Mouse (Mus musculus) C2C12 (cell line): ENCODE measurements around the gene Sox13. TPM values are rescaled to one million over a fixed set of nuclear protein-coding genes. Genes with fewer than 3 reads are reported as not detected.

Experiments used
- H3K27me3 ChIP-seq: one replicate; pipeline ENCODE4 v1.6.1; 2011; ENCODE audit not compliant: control insufficient read depth, insufficient read depth, insufficient read length
- H3K36me3 ChIP-seq: one replicate; pipeline ENCODE4 v1.6.1; 2011; ENCODE audit not compliant: control insufficient read depth, insufficient read depth
- H3K4me3 ChIP-seq: one replicate; pipeline ENCODE4 v1.5.1; 2011; ENCODE audit warnings: mild to moderate bottlenecking, control low read depth; ENCODE audit not compliant: poor library complexity, insufficient read depth, severe bottlenecking
- H3K79me2 ChIP-seq: one replicate; pipeline ENCODE4 v1.6.1; 2011; ENCODE audit not compliant: control insufficient read depth, insufficient read depth
- H3K79me3 ChIP-seq: one replicate; pipeline ENCODE4 v1.6.1; 2011; ENCODE audit warnings: low read depth, control low read depth
- H3ac ChIP-seq: one replicate; pipeline ENCODE3; 2011; ENCODE audit warnings: low read depth; ENCODE audit not compliant: control insufficient read depth, insufficient read length
- CEBPB ChIP-seq: IDR thresholded peaks from one replicate; pipeline ENCODE4 v1.6.1; 2011; ENCODE audit warnings: low read depth, mild to moderate bottlenecking, control low read depth, moderate library complexity
- CTCF ChIP-seq: IDR thresholded peaks from one replicate; pipeline ENCODE4 v1.5.1; 2011; ENCODE audit not compliant: control insufficient read depth, insufficient read depth, insufficient read length
- FOSL1 ChIP-seq: IDR thresholded peaks from one replicate; pipeline ENCODE4 v1.8.0; 2011; ENCODE audit warnings: mild to moderate bottlenecking, low read length; ENCODE audit not compliant: poor library complexity, insufficient read depth, severe bottlenecking
- MAX ChIP-seq: IDR thresholded peaks from one replicate; pipeline ENCODE4 v1.6.1; 2011; ENCODE audit warnings: mild to moderate bottlenecking, control low read depth
- MYOD1 ChIP-seq: IDR thresholded peaks from one replicate; pipeline ENCODE4 v1.6.1; 2011; ENCODE audit warnings: low read depth; ENCODE audit not compliant: control insufficient read depth, insufficient read length
- MYOG ChIP-seq: IDR thresholded peaks from one replicate; pipeline ENCODE4 v1.6.1; 2011; ENCODE audit not compliant: control insufficient read depth, insufficient read length; ENCODE audit errors: extremely low read depth
- USF1 ChIP-seq: IDR thresholded peaks from one replicate; pipeline ENCODE4 v1.6.1; 2011; ENCODE audit warnings: low read depth, mild to moderate bottlenecking, control low read depth, moderate library complexity
- polyA plus RNA-seq: library from polyadenylated mRNA; unstranded; fragments of >200 nt; fragmentation: generic; extraction: Trizol; gene quantifications from one replicate; pipeline ENCODE4 v1.2.1, GENCODE M21; 2012; ENCODE audit warnings: missing spikeins

Gene Sox13
- polyA plus RNA-seq, 1 experiment: 0.26 TPM

DNA sequence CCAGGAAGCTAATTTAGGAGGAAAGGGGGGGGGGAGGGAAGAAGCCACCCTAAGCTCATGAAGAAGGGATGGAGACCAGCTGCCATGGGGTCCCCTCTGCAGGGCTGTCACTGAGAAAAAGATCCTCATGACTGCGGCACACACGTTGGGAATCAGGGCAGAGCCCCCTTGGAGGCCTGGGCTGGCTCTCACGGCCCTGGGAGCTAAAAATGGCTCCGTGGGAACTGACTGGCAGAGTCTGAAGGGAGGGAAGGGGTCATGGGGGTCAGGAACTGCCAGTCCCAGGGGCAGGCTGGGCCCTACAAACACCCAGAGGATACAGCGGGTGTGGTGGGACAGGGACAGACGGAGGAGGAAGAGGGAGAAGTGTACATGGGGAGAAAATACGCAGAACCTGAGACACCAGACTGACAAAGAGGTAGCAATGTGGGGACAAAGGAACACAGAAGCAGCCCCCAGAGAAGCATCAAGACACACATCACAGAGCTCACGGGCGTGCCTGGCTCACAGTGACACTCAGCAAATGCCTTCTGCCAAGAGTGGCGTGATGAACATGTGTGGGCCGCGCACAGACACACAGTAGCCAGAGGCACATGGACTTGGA is 41.5 kb downstream of the Sox13 start:
- H3K27me3 ChIP-seq: peaks cover 12% of the 10 kb centered on the region
- H3K79me3 ChIP-seq: no peaks in the 10 kb centered on the region
- TF ChIP-seq MYOG: no peak
- TF ChIP-seq MAX: no peak
- no peak for TF ChIP-seq FOSL1
- TF ChIP-seq MYOD1: no peak
- TF ChIP-seq CEBPB: no peak
- no peak for TF ChIP-seq CTCF
- no peak for TF ChIP-seq USF1
- no peak overlapping the region for H3K4me3 ChIP-seq
- no peaks in the 10 kb centered on the region for H3K79me2 ChIP-seq
- no peaks in the 10 kb centered on the region for H3K36me3 ChIP-seq
- no peak overlapping the region for H3ac ChIP-seq

DNA sequence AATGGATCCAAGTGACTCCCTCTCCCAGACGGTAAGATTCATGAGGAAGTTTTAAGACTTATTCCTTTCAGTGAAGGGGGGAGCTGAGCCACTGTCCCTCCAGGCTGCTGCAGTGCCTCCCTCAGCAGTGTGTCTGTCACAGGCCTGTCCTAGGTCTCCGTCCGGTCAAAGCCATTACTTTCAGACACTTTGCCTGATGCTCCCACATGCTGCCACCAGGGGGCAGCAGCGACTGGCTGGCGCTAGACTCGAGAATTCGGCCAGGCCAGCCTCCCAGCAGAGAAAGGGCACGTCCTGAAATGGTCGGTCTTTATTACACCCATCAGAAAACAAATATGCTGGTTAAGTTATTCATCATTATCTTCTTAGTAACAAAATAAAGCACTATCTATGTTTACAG is 42.2 kb downstream of the Sox13 start:
- Histone ChIP-seq H3K79me2 (no peaks in the 10 kb centered on the region), H3K36me3 (no peaks in the 10 kb centered on the region), H3K4me3 (no peak overlapping the region), H3ac (no peak overlapping the region), H3K27me3 (peaks cover 17% of the 10 kb centered on the region), H3K79me3 (no peaks in the 10 kb centered on the region)
- TF ChIP-seq CEBPB (no peak), FOSL1 (no peak), CTCF (peak; percentile 94)

DNA sequence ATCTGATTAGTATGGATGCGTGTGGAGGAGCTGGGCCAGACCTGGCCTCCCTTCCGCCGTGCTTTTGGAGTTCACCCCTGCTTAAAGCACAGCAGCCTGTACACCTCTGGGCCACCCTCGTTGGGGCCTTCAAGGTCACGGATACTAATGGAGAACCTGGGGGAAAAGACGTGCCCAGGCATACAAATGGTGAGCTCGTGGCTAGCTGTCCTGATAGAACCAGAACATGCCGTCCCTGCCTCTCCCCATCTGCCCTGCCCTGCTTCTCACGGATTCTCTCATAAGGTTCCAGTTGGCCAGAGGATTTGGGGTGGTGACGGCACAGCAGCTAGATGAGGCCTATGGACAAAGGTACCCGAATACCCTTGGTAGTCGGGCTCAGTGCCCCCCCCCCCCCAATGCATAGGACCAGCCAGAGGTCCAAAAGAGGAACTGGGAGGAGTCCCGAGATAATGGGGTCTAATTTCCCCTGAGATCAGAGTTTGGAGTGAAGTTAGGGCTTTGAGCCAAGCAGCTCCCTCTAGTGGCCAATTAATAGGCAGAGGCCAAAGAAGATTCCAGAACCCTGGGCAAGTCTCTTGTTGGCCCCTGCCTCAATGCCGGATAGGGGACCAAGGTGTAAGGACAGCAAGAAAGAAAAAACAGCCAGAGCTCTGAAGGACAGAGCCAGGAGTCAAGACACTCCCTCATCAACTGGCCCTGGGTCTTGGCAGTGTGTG is 43.7 kb downstream of the Sox13 start:
- no peak for TF ChIP-seq USF1
- TF ChIP-seq MYOG: no peak
- no peak for TF ChIP-seq CEBPB
- Histone ChIP-seq H3K4me3 (no peak overlapping the region), H3K79me3 (no peaks in the 10 kb centered on the region), H3ac (no peak overlapping the region), H3K79me2 (no peaks in the 10 kb centered on the region), H3K36me3 (no peaks in the 10 kb centered on the region), H3K27me3 (peaks cover 30% of the 10 kb centered on the region)

DNA sequence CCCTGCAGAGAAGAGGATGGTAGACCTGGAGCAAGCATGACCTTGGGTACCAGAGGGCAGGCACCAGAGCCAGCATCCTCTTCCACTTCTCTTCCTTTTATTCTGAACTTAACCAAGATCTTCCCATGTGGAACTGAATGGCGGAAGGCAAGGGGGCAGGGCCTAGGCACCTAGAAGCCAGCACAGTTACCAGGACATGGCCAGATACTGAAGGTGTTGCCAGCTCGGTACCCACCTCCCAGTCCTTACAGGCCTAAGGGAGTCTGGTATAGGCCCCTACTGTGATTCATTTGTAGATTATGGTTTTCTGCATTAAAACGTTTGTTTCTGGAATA is 44.2 kb downstream of the Sox13 start:
- Histone ChIP-seq H3K79me3 (no peaks in the 10 kb centered on the region), H3K79me2 (no peaks in the 10 kb centered on the region), H3K4me3 (no peak overlapping the region), H3K36me3 (no peaks in the 10 kb centered on the region), H3ac (no peak overlapping the region), H3K27me3 (peaks cover 34% of the 10 kb centered on the region)
- TF ChIP-seq FOSL1 (no peak), CTCF (no peak), CEBPB (no peak), MYOG (no peak), MAX (no peak), USF1 (no peak)

DNA sequence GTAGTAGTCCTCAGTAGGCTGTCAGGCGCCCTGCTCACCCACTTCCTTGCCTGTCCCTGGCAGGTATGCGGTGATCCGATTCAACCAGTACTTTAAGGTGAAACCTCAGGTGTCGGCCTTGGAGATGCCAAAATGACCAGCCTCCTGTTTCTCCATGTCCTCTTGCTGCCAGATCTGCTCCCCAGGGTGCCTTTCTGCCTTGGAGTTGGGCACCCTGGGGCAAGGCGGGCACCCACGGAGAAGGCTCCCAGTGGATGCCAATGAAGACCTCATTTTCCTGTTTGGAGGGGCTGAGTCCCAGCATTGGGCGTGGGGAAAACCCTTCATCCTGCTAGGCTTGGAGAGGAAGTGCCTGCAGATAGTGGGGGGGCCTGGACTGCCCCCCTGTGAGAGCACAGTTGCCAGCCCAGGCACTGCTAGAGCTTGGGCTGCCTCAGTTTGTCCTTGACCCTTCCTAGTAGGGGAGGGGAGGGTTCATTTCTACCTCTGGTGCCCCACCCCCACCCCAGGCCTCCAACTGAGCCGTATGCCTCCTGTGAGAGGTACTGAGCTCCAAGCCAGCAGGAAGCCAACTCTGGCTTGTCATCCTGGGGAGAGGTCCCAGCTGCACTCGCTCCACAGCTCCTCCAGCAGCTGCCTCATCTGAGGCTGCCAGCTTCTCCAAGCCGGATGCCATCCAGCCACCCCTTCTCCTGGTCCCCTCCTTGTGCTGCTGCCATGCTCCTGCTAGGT is 44.8 kb downstream of the Sox13 start:
- H3K79me3 ChIP-seq: no peaks in the 10 kb centered on the region
- peaks cover 37% of the 10 kb centered on the region for H3K27me3 ChIP-seq
- no peaks in the 10 kb centered on the region for H3K79me2 ChIP-seq
- no peak overlapping the region for H3K4me3 ChIP-seq
- TF ChIP-seq MYOG: no peak
- TF ChIP-seq MYOD1: no peak
- no peak for TF ChIP-seq USF1
- no peak for TF ChIP-seq FOSL1
- TF ChIP-seq CEBPB: no peak
- no peak for TF ChIP-seq MAX
- TF ChIP-seq CTCF: no peak
- H3K36me3 ChIP-seq: no peaks in the 10 kb centered on the region
- H3ac ChIP-seq: no peak overlapping the region
